Mouse (Mus musculus) urinary bladder, postnatal 4 days (tissue): ENCODE results near the gene Tspan1.

Experiments used
- DNase-seq, 2 experiments: peaks; one replicate each; pipeline ENCODE4 v3.0.0; 2021 to 2022; ENCODE audit warnings: low spot score in 2 of 2

The Tspan1 gene

DNA sequence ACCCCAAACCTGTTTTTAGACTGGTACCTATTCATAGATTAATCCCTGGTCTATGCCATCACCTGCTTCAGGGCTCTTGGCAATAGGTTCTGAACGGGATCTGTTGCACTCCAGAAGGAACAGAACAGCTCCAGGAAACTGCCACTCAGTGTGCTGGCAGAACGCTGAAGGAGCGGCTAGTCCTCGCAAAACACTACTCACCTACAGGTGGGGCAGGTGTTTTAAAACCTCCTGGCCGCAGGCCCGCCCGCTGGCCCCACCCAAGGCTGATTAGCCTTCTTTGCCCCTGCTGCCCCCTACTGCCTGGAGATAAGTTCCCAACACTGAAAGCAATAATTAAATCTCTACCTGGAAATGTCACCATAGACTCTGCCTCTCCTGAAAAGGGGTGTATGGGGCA, at the start of gene Tspan1:
Gene Tspan1, minus strand, starts transcription at position 198 of the 400 bp plus-strand sequence.
- DNase-seq = peak in 1 of 2 experiments; percentile 45

DNA sequence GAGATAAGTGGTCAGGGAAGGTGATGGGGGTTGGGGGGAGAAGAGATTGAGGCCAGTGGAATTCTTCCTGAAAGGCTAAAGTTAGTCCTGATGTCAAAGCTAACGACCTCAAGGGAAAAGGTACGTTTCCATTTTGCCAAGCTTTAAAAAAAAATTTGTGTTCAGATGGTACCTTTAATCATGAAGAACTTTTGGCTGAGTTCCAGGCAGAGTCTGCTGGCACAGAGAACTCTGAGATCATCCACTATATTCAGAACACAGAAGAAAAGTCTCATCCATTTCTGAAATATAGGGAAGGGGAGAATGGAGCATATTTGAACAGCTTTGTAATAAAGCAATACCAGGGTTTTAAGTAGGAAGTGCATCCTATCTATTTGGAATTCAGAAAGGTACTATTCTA, 49.6 kb upstream of the Tspan1 start:
- DNase-seq = no peak

DNA sequence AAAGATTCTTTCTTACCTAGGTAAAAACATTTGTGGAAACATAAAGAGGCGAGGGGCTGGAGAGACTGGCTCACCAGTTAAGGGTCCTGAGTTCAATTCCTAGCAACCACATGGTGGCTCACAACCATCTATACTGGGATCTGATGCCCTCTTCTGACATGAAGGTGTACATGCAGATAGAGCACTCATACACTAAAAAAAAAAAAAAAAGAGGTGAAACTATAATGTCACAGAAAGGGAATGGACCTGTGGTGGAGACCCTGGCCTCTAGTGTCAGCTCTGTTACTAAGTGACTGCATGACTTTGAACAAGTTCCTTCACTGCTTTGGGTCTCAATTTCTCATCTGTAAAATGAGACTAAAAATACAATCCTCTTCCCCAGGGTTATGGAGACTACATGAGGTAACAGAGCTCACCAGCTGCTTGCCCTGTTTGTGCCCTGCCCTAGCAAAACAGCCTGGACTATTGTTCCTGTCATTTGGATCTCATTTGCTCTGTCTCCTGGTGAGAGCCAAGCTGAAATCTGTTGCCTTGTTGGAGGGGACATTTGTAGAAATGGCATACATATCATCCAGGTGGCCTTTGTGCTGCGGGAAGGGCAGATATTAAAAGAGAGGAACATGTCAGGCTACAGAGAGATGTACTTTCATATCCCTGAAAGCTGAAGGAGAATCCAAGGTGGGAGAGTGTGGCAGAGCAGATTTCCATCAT, 48.6 kb upstream of the Tspan1 start:
- DNase-seq = no peak

DNA sequence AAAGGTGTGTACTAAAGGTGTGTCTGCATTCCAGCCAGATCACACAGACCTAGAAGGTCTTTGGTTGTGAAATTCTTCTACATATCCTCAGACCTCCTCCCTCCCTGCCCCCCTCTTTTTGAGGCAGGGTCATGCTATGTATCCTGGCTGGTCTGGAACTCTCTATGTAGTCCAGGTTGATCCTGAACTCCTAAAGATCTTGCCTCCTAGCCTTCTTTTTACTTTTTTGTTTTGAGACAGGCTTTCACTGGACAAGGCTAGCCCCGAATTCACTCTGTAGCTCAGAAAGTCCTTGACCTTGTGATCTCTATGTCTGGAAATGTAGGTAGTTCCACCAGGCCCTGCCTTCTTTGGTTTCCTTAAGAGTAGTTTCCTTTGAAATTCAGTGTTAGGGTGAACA, 41.5 kb upstream of the Tspan1 start:
- DNase-seq = no peak

DNA sequence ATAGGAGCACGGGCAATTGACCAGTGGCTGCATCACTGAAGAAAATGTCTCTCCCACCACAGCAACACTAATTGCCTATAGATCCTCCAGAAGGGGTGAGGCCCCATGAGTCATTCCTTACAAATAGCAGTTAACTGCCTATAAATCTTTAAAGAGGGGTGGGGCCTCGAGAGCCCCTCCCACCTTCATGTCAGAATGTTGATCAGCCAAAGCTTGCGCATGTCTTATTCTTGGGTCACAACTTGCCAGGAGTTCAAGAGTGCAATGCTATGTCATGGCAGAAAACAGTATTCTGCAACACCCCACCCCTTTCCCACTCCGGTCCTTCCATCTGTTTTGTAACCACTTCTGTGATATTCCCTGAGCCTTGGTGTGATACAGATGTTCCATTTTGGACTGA, 39.1 kb upstream of the Tspan1 start:
- no peak for DNase-seq

DNA sequence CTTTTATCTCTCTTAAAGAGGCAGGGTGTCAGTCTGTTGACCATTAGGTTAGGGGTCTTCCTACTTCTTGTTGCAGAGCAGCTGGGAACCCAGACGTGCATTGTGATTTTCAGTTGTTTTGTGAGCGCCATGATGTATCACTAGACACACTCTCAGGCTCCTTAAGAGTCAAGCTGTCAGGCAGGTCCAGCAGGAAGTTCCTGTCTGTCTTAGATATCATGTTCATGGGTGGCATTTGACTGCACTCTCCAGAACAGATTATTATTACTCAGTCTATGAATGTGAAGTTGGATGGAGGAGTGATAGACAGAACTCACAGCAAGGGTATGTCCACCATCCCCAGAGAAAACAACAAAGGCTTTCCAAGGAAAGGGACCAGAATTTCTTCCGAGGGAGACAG, 37.0 kb upstream of the Tspan1 start:
- DNase-seq = no peak

DNA sequence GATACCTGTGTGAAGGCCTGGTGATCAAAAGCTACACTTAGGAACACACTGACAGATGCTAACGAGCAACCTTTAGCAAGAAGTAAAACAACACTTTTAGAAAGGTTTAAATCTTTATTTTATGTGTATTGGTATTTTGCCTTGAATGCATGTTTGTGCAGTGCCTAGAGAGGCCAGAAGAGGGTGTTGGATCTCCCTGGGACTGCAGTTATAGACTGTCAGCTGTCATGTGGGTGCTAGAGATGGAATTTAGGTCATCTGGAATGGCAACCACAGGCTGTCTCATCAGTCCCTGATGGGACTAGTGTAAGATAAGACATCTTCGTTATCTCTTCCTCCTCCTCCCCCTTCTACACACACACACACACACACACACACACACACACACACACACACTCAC, 31.0 kb upstream of the Tspan1 start:
- DNase-seq = no peak

DNA sequence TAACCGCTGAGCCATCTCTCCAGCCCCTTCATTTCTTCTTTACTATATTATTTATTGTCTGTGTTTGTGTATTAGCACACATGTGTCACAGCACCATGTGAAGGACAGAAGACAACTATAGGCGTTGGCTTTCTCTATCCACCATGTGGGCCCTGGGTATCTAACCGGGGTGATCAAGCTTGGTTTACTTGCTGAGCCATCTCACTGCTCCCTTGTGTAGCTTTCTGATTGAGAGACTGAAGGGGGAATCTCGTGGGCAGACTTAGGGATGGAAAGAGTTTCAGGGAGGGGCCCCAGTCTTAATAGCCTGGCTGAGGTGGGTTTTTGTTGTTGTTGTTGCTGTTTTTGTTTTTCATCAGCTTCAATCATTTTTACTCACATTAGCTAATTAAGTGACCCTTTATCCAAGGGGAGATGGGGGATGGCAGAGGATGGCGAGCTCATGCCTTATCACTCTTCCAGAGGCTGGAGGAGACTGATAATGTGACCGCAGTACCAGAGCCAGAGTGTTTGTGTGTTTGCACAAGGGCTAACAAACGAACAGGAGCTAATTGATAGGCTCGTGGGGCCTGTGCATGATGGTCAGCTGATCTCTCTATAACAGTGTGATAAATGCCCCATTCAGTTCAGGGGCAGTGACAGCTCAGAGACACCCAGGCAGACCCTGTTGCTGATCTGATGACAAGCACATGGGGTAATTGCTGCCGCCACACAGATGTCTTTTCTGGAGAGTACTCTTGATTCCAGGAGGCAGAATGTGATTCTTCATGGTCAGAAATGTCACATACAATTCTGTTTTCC, 26.4 kb upstream of the Tspan1 start:
- no peak for DNase-seq

DNA sequence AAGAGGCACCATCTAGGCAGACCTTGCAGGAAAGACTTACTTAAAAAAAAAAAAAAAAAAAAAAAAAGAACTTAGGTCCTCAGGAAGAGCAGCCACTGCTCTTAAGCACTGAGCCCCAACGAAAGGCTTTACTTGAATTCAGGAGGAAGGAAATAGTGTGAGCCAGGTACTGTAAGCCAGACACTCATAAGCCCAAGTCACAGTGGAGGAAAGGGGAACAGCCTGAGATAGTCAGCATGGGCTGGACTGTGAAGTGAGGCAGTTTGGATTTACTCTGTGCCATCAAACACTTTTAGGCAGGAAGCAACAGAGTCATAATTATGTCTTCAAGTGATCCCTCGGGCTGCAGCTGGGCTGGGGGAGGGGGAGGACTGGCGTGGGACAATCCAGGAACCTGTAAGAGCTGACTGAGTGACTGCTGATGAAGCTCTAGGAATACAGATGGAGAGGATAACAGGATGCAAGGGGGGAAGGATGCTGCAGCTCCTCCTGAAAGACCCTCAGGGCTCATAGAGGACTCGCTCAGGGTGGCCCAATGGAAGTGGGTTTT, 25.0 kb upstream of the Tspan1 start:
- DNase-seq = no peak

DNA sequence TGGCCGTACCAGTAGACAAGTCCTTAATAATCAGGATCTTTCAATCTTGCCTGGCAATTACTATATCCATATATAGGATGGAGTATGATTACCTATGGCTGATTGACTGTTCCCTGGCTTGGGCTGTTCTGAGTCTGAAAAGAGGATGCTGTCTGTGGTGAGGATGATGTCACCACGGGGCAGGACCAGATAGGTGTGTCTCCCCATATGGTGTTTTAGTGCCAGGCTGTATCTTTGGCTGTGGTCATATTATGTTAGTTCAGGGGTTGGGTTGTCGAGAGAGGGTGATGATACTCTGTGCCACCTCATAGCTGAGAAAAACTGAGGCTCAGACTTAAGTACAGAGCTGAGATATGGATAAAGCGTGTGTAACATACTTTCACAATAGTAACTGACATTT, 17.7 kb upstream of the Tspan1 start:
- no peak for DNase-seq

DNA sequence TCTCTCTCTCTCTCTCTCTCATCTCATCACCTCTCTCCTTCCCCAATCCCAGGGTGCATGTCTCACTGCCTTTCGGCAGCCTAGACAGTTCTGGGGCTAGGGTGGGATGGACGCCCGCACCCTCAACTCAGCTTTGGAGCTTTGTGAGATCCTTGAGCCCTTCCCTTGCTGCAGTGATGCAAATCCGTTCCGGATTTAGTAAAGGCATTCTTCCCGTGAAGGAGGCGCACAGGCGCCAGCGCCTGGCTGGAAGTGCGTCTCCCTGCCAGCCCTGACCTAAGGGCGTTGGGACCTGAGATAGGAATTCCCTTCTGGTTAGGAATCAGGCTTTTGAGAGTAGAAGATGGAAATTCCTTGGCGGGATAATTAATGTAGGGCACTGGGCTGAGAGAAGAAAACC, 15.3 kb upstream of the Tspan1 start:
- DNase-seq = no peak

DNA sequence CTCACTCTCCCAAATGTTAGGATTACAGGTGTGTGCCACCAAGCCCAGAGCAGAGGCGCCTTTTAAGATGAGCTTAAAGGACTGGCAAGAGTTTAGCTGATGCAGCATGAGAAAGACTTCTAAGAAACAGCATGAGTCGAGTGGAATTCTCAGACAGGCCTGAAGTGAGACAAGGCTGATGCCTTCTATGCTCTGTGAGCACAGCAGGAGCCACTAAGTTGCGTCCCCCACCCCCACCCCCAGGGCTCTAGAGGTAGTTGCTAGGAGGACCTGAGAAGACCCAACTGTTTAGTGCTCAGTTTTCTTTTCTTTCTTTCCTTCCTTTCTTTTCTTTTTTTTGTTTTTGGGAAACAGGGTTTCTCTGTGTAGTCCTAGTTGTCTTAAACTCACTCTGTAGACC, 14.7 kb upstream of the Tspan1 start:
- no peak for DNase-seq

DNA sequence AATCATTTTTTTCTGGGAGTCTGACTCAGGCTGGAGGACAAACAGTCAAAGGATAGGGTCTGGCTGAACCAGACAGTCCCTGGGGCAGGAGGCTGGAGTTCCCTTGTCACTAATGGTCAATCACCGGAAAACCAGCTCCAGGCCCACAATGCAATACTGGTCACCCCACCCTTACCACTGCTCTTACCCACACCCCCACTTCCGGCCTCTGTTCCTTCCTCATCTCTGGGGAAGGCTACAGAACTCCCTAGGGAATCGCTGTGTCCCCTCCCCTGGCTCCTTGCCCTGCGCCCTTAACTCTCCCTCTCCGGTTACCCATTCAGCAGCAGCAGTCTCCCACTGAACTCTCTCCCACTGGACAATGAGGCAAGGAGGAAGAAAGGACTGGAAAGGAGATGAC, 9.7 kb upstream of the Tspan1 start:
- peak in 1 of 2 experiments; percentile 68 for DNase-seq

DNA sequence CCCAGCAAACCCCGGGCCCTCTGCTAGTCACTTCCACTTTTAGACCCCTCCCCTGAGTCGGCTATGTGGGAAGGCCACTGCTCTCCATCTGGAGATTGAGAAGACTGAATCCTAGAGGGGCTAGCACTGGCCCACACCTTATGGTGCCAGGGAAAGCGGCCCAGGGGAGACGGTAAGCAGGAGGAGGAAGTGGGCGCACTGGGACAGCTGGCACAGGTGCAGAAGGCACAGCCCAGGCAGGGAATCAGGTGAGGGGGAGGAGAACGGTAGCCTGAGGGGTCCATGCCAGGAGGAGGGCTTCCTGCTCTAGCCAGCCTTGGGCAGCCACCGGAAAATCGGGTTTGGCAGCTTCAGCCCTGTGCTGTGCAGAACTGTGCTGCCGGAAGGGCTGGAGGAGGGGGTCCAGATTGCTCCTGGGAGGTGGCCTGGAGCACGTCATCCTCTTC, 9.2 kb upstream of the Tspan1 start:
- peak; percentile 80 for DNase-seq

DNA sequence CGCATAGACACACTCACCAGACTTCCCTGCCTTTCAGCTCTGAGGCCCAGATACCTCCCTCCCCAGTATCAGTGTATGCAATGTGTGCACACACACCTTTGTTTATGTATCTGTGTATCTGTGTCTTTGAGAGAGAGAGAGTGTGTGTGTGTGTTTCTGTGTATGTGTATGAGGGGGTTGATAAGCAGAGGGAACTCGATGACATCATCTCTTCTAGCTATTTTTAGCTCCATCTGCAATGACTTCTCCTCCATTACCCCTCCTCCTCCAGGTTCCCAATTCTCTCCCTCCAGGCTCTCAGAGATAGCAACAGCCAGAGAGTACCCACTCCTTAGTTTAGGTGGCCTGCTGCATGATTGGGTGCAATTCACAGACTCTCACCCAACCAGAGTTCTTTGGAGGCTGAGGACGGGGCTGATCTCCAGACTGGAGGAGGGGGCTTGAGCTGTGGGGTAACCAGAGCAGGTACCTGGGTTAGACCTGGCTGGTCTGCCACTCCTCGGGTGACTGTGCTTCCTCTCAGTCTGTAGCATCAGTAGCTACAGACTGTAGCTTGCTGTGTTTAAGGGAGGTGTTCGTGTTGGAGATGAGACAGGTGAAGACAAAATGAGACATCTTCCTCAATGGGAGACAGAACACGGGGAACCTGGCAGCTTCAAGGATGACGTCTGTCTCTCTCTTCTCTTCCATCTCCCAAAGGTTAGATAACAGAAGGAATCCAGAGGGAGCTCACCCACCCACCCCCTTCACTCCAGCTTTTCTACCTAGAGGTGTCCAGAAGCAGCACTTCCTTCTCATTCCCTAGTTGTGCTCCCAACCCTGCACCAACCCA, 8.5 kb upstream of the Tspan1 start:
- no peak for DNase-seq

DNA sequence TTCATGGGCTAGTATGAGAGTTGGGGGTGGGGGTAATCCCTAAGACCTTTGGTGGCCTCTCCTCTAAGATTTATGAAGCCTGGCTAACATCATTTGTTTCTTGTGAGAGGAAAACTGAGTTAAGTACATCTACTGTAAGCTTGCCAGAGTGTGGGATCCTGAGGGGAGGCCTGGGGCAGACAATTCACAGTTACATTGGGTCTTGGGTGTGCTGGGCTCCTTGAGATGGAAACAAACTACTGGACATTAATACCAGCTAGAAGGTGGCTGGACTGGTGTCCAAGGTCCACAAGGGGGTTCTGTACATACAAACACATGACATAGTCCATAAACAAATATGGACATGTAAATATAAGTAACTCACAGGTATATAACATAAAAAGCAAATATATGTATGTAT, 7.7 kb upstream of the Tspan1 start:
- DNase-seq = no peak

DNA sequence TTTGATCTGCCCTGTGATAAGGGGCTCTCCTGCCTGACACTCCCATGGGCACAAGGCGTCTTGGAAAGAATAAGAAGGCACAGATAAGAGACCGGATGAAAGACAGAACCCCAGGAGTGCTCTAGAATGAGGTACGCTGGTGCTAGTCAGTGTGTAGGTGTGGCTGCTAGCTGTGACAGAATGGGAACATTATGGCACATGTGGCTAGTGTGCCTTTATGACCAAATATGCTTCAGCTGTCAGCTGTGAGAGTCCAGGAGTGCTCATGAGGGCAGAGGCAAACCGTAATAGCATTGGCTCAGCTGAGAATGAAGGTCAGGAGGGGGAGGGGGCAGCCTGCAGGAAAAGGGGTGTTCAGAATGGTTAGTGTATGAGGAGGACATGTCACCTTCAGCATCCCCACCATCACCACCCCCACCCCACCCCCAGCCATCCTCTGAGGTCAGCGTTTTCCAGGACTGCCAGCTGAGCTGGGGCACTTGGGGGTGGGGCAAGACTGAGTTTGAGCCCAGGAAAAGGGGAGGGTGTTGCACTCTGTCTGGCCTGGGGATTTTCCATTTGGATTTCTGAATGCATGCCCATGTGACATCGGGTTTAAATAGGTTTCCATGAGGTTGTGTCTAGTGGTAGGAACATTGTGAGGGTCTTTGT, 7.2 kb upstream of the Tspan1 start:
- no peak for DNase-seq

DNA sequence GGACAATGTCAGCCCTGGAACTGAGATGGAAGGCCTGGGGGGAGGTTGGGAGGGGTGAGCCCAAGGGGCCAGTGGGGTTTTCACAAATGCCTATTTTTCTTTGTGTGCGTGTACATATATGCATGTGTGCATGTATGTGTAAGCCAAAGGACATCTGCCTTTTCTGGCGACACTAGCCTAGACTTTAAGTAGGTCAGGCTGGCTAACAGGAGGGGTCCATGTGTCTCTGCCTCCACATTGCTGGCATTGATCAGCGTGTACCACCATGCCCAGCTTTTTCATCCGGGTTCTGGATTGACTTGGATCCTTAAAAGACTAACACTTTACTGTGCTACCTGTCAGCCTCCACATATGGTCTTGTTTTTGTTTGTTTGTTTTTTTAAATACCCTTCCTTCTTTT, 6.4 kb upstream of the Tspan1 start:
- DNase-seq = no peak

DNA sequence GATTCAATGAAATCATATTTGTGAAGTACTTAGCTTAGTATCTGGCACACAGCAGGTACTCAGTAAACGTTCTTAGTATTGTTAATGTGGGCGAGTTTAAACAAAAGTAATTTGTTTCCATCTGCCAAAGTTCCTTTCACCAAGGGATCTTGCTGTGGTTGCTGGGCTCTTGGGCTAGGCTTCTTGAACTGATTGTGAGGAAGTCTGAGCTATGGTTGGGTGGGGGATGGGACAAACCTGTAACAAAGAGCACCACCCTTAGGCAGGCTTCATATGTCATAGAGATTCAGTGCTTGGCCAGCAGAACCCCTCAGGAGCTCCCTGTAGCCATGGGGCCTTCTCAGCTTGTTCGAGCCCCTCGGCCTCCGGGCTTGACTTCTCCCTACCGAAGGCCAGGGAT, 5.7 kb upstream of the Tspan1 start, which contains the start of the genes 1700042G07Rik and Gm49337:
Gene 1700042G07Rik, plus strand, starts transcription at position 301 of the 400 bp plus-strand sequence.
Gene Gm49337, plus strand, starts transcription at position 313 of the 400 bp plus-strand sequence.
- no peak for DNase-seq

DNA sequence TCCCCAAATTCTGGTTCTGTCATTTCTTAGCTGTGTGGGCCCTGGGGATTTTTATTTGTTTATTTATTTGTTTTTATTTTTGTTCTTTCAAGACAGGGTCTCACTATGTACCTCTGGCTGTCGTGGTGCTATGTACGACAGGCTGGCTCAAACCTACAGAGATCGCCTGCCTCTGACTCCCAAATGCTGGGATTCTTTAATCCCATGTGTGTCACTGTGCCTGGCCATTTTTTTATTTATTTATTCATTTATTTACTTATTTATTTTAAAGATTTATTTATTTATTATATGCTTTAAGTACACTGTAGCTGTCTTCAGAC, 1.9 kb upstream of the Tspan1 start:
- DNase-seq = no peak

DNA sequence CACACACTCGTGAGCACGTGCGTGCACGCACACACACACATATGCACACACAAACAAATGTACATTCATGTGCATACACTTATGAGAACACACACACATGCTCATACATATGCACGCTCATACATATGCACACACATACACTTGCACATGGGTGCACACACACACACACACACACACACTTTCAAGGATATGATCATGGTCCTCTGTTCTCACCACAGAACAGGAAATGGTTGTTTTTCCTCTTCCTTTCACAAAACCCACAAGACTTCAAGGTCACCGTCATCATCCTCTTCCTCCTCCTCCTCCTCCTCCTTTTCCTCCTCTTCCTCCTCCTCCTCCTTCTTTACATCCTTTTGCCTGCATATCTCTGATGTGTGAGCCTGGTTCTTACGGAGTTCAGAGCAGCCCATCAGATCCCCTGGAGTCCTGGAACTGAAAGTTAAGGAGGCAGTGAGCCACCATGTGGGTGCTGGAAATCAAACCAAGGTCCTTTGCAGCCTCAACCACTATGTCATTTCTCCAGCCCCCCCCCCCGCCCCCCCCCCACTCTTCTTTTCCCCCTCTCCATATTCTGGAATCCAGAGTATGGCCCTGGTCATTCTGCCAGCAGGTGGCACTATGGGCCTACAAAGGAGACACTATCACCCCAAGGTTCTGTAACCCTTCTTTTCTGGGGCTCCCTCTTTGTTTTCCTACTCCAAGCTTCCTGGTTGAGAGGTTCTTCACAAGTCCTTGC, 1.4 kb upstream of the Tspan1 start:
- peak; percentile 53 to 72 for DNase-seq
